Mouse (Mus musculus): Measurements from ENCODE around the gene Cipc. TPM values are rescaled to one million over a fixed set of nuclear protein-coding genes. Genes with fewer than 3 reads are reported as not detected.

The Cipc gene
- total RNA-seq, 2 experiments from 2014 or later: 41.1 to 48.6 TPM

- intact Hi-C loops (cut with DNase I): loop anchor here (5.0 kb wide), 1 partner anchor 44 kb away; no protein-coding TSS in a partner anchor
- peak; percentile 45 for DNase-seq (ENCODE audit: low spot score)
Observed at GRCm38 (mm10) chr12:86930934-86931729, 15.7 kb upstream of the Cipc start.

- DNase-seq (ENCODE audit: low spot score): peak; percentile 96
- intact Hi-C loops (cut with DNase I): loop anchor here (5.0 kb wide), 1 partner anchor 45 kb away; no protein-coding TSS in a partner anchor
Observed at GRCm38 (mm10) chr12:86931919-86932574, 14.8 kb upstream of the Cipc start.

GRCm38 (mm10) chr12:86932575-86932952, 14.3 kb upstream of the Cipc start:
- intact Hi-C loops (cut with DNase I): loop anchor here (5.0 kb wide), 1 partner anchor 45 kb away; no protein-coding TSS in a partner anchor
- DNase-seq (ENCODE audit: low spot score): peak; percentile 87

- intact Hi-C loops (cut with DNase I): loop anchor here (5.0 kb wide), 1 partner anchor 47 kb away; no protein-coding TSS in a partner anchor
Observed at GRCm38 (mm10) chr12:86934748-86935147, 12.1 kb upstream of the Cipc start.

GRCm38 (mm10) chr12:86935692-86936282, 11.1 kb upstream of the Cipc start:
- intact Hi-C loops (cut with DNase I): no loop called here
- DNase-seq (ENCODE audit: low spot score): no peak

More at GRCm38 (mm10) chr12:86934748-86935147, 12.1 kb upstream of the Cipc start:
- no peak for DNase-seq (ENCODE audit: low spot score)

GRCm38 (mm10) chr12:86936587-86937343, 10.1 kb upstream of the Cipc start:
- peak; percentile 40 for DNase-seq (ENCODE audit: low spot score)

GRCm38 (mm10) chr12:86938571-86938970, 8.3 kb upstream of the Cipc start:
- intact Hi-C loops (cut with DNase I): no loop called here

More at GRCm38 (mm10) chr12:86936587-86937343, 10.1 kb upstream of the Cipc start:
- intact Hi-C loops (cut with DNase I): no loop called here

GRCm38 (mm10) chr12:86941173-86941572, 5.7 kb upstream of the Cipc start:
- intact Hi-C loops (cut with DNase I): no loop called here
- no peak for DNase-seq (ENCODE audit: low spot score)

More at GRCm38 (mm10) chr12:86938571-86938970, 8.3 kb upstream of the Cipc start:
- DNase-seq (ENCODE audit: low spot score): peak; percentile 56

GRCm38 (mm10) chr12:86941734-86942486, 4.9 kb upstream of the Cipc start:
- no peak for DNase-seq (ENCODE audit: low spot score)
- intact Hi-C loops (cut with DNase I): no loop called here

- intact Hi-C loops (cut with DNase I): no loop called here
Observed at GRCm38 (mm10) chr12:86943421-86943820, 3.4 kb upstream of the Cipc start.

GRCm38 (mm10) chr12:86945126-86945525, 1.7 kb upstream of the Cipc start:
- intact Hi-C loops (cut with DNase I): loop anchor here (2.0 kb wide), 1 partner anchor 18 kb away; no protein-coding TSS in a partner anchor
- no peak for DNase-seq (ENCODE audit: low spot score)

More at GRCm38 (mm10) chr12:86943421-86943820, 3.4 kb upstream of the Cipc start:
- no peak for DNase-seq (ENCODE audit: low spot score)

GRCm38 (mm10) chr12:86946301-86946781, 502 bp upstream of the Cipc start:
- intact Hi-C loops (cut with DNase I): no loop called here
- DNase-seq (ENCODE audit: low spot score): no peak

GRCm38 (mm10) chr12:86947681-86948401, 998 bp downstream of the Cipc start:
- intact Hi-C loops (cut with DNase I): no loop called here

GRCm38 (mm10) chr12:86948627-86949026, 1.8 kb downstream of the Cipc start:
- DNase-seq (ENCODE audit: low spot score): no peak
- intact Hi-C loops (cut with DNase I): no loop called here

More at GRCm38 (mm10) chr12:86947681-86948401, 998 bp downstream of the Cipc start:
- DNase-seq (ENCODE audit: low spot score): peak; percentile 33

- intact Hi-C loops (cut with DNase I): no loop called here
- DNase-seq (ENCODE audit: low spot score): no peak
Observed at GRCm38 (mm10) chr12:86949501-86949900, 2.7 kb downstream of the Cipc start.

GRCm38 (mm10) chr12:86950161-86950960, 3.5 kb downstream of the Cipc start:
- intact Hi-C loops (cut with DNase I): loop anchor here (5.0 kb wide), 1 partner anchor 228 kb away; no protein-coding TSS in a partner anchor
- DNase-seq (ENCODE audit: low spot score): no peak

- DNase-seq (ENCODE audit: low spot score): no peak
- intact Hi-C loops (cut with DNase I): loop anchor here (5.0 kb wide), 1 partner anchor 229 kb away; no protein-coding TSS in a partner anchor
Observed at GRCm38 (mm10) chr12:86950961-86951360, 4.1 kb downstream of the Cipc start.

Measured in heart, postnatal 25 days (tissue).